Mouse (Mus musculus) CH12.LX (cell line): Measurements from ENCODE around the gene Txndc11. TPM values are rescaled to one million over a fixed set of nuclear protein-coding genes. Genes with fewer than 3 reads are reported as not detected.

Source experiments
- DNase-seq: peaks from one replicate; pipeline ENCODE4 v3.0.0-alpha.2; 2013; ENCODE audit errors: extremely low read depth
- H3K27ac ChIP-seq: 2 replicates; pipeline ENCODE4 v1.5.1; 2012; ENCODE audit warnings: low read depth, mild to moderate bottlenecking, control low read depth, moderate library complexity; ENCODE audit not compliant: insufficient read depth
- H3K27me3 ChIP-seq: replicated peaks from 2 replicates; pipeline ENCODE3; 2012; ENCODE audit warnings: inconsistent platforms
- H3K36me3 ChIP-seq, 2 experiments: replicated peaks in 1 of 2; 2 replicates each; pipeline versions ENCODE3 to v1.6.1; 2012; ENCODE audit warnings: inconsistent platforms in 1 of 2, low read length in 1 of 2, mild to moderate bottlenecking in 1 of 2, mixed read lengths in 1 of 2, moderate library complexity in 1 of 2; ENCODE audit not compliant: control insufficient read depth in 1 of 2, insufficient read depth in 1 of 2
- H3K4me1 ChIP-seq, 2 experiments: 2 replicates each; pipeline ENCODE4 v1.6.1; 2012; ENCODE audit warnings: inconsistent platforms in 1 of 2, moderate library complexity in 1 of 2; ENCODE audit not compliant: insufficient read depth in 2 of 2, control insufficient read depth in 1 of 2
- H3K4me2 ChIP-seq: 2 replicates; pipeline ENCODE4 v1.6.1; 2012; ENCODE audit warnings: low read depth, mild to moderate bottlenecking, control low read depth; ENCODE audit not compliant: poor library complexity, insufficient read depth, severe bottlenecking
- H3K4me3 ChIP-seq, 3 experiments: fragments of 150-350 bp in 1 of 3; sonication (generic) in 1 of 3; replicated peaks in 1 of 3; 2 replicates each; pipeline versions ENCODE3 to v1.5.1; 2011 to 2012; ENCODE audit warnings: low read depth in 2 of 3, low read length in 2 of 3, mild to moderate bottlenecking in 2 of 3, moderate library complexity in 2 of 3, control low read depth in 1 of 3, improper control_type of control experiment in 1 of 3, inconsistent platforms in 1 of 3, mixed read lengths in 1 of 3; ENCODE audit not compliant: poor library complexity in 1 of 3
- H3K79me2 ChIP-seq: replicated peaks from 2 replicates; pipeline ENCODE4 v1.6.1; 2012; ENCODE audit warnings: mild to moderate bottlenecking, moderate library complexity; ENCODE audit not compliant: control insufficient read depth, poor library complexity, insufficient read depth, severe bottlenecking; ENCODE audit errors: extremely low read depth
- H3K9ac ChIP-seq: 2 replicates; pipeline ENCODE4 v1.6.1; 2012; ENCODE audit warnings: low read depth, mild to moderate bottlenecking, control low read depth, moderate library complexity; ENCODE audit not compliant: insufficient read depth
- H3K9me3 ChIP-seq: replicated peaks from 2 replicates; pipeline ENCODE3; 2012; ENCODE audit warnings: low read length, inconsistent platforms, mixed read lengths
- EP300 ChIP-seq: IDR thresholded peaks from 2 replicates; pipeline ENCODE4 v1.6.1; 2011; ENCODE audit warnings: low read length, improper control_type of control experiment
- HCFC1 ChIP-seq: IDR thresholded peaks from 2 replicates; pipeline ENCODE4 v1.6.1; 2012; ENCODE audit warnings: low read depth, mild to moderate bottlenecking, inconsistent platforms, low read length, improper control_type of control experiment
- IRF4 ChIP-seq: IDR thresholded peaks from 2 replicates; pipeline ENCODE4 v1.6.1; 2014; ENCODE audit warnings: low read depth, mild to moderate bottlenecking, inconsistent platforms, low read length, improper control_type of control experiment
- JUN ChIP-seq: IDR thresholded peaks from 2 replicates; pipeline ENCODE4 v1.6.1; 2011; ENCODE audit warnings: low read depth, mild to moderate bottlenecking, low read length, improper control_type of control experiment, moderate library complexity; ENCODE audit not compliant: insufficient read depth
- MAFK ChIP-seq: IDR thresholded peaks from 2 replicates; pipeline ENCODE4 v1.6.1; 2011; ENCODE audit warnings: low read length, improper control_type of control experiment; ENCODE audit not compliant: insufficient replicate concordance
- MAZ ChIP-seq: IDR thresholded peaks from 2 replicates; pipeline ENCODE4 v1.6.1; 2012; ENCODE audit warnings: low read depth, mild to moderate bottlenecking, inconsistent platforms, low read length, improper control_type of control experiment, moderate library complexity
- PAX5 ChIP-seq: IDR thresholded peaks from 2 replicates; pipeline ENCODE4 v1.6.1; 2012; ENCODE audit warnings: low read length, inconsistent platforms, mixed read lengths
- SIN3A ChIP-seq: IDR thresholded peaks from 2 replicates; pipeline ENCODE4 v1.6.1; 2012; ENCODE audit warnings: low read length, improper control_type of control experiment, inconsistent platforms
- TCF12 ChIP-seq: IDR thresholded peaks from 2 replicates; pipeline ENCODE4 v1.6.1; 2014; ENCODE audit warnings: low read depth, mild to moderate bottlenecking, inconsistent platforms, low read length, improper control_type of control experiment
- UBTF ChIP-seq: IDR thresholded peaks from 2 replicates; pipeline ENCODE4 v1.6.1; 2012; ENCODE audit warnings: low read depth, mild to moderate bottlenecking, inconsistent platforms, low read length, improper control_type of control experiment, moderate library complexity
- USF1 ChIP-seq: IDR thresholded peaks from 2 replicates; pipeline ENCODE4 v1.6.1; 2014; ENCODE audit warnings: low read depth, mild to moderate bottlenecking, inconsistent platforms, low read length, improper control_type of control experiment
- ZKSCAN1 ChIP-seq: IDR thresholded peaks from 2 replicates; pipeline ENCODE4 v1.6.1; 2012; ENCODE audit warnings: low read depth, inconsistent platforms, low read length, improper control_type of control experiment, borderline replicate concordance
- dilution Hi-C: fragments of 300-500 bp; cut with MboI; formaldehyde crosslinking; loops from 2 replicates; pipeline ENCODE4 v1.14.3; 2020; ENCODE audit warnings: low sequenced_read_pairs; ENCODE audit not compliant: extremely low pct_unique_long_range_greater_than_20kb, extremely low pct_ligation_motif_present
- in situ Hi-C: fragments of 300-500 bp; cut with MboI; formaldehyde crosslinking; loops from 3 replicates; pipeline ENCODE4 v1.14.3; 2019; ENCODE audit warnings: low sequenced_read_pairs, low pct_ligation_motif_present, low pct_unique_long_range_greater_than_20kb, mixed read lengths
- polyA plus RNA-seq: library from polyadenylated mRNA; unstranded; fragments of >175 nt; gene quantifications from 2 replicates; pipeline ENCODE4 v1.2.1, GENCODE M21; 2012; ENCODE audit warnings: low read depth; ENCODE audit not compliant: insufficient read length
- total RNA-seq, 2 experiments: library from RNA; depleted of rRNA; stranded (reverse); fragments of 300-350 nt in 1 of 2; fragments of >200 nt in 1 of 2; gene quantifications; 2 replicates each; pipeline ENCODE4 v1.2.3; 2012 to 2014

Txndc11 gene
- total and polyA plus RNA-seq, 3 experiments = 40.6 to 63.2 (median 51.3) TPM

DNA sequence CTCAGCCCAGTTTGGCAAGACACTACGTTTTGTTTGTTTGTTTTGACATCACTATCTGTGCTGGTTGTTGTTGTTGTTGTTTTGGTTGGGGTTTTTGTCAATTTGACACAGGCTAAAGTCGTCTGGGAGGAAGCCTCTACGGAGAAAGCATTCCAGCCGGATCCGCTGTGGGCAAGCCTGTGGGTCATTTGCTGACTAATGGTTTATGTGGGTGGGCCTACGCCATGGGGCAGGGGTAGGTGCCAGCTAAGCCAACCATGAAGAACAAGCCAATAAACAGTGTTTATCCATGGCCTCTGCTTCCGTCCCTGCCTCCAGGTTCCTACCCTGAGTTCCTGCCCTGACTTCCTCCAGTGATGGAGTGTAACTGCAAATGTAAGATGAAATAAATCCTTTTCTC, 106.2 kb downstream of the Txndc11 start:
- Histone ChIP-seq H3K4me3 (no peak overlapping the region), H3K9ac (no peak overlapping the region), H3K27ac (no peak overlapping the region), H3K79me2 (no peaks in the 10 kb centered on the region), H3K27me3 (no peaks in the 10 kb centered on the region), H3K4me1 (peaks cover 0 to 12% of the 10 kb centered on the region in 2 experiments; a peak in 2 of 4 replicates), H3K9me3 (no peaks in the 10 kb centered on the region), H3K4me2 (no peak overlapping the region), H3K36me3 (peaks cover 0 to 35% of the 10 kb centered on the region in 2 experiments)
- dilution Hi-C loops (no loop called here), in situ Hi-C loops (no loop called here)
- DNase-seq = no peak
- TF ChIP-seq UBTF (no peak), ZKSCAN1 (no peak), HCFC1 (no peak), TCF12 (no peak), MAFK (no peak), JUN (no peak), MAZ (no peak), PAX5 (no peak), SIN3A (no peak), EP300 (no peak), USF1 (no peak), IRF4 (no peak)

Other genes with a start within 250 kb of the Txndc11 start
- gene Snn, start 73.7 kb downstream of the Txndc11 start, total RNA-seq (2012; rRNA removed) = 34.0 and 38.8 TPM in 2 replicates
- gene Snn, start 73.7 kb downstream of the Txndc11 start, total RNA-seq (2014; rRNA removed) = 53.1 and 54.7 TPM in 2 replicates
- 93.8 and 104 TPM in 2 replicates for gene Snn, start 73.7 kb downstream of the Txndc11 start, polyA plus RNA-seq
- gene Litaf, start 68.5 kb downstream of the Txndc11 start, total RNA-seq (2012; rRNA removed) = 91.2 and 97.5 TPM in 2 replicates
- gene Litaf, start 68.5 kb downstream of the Txndc11 start, total RNA-seq (2014; rRNA removed) = 151 and 154 TPM in 2 replicates
- gene Litaf, start 68.5 kb downstream of the Txndc11 start, polyA plus RNA-seq = 161 and 178 TPM in 2 replicates
- 78.6 and 85.3 TPM in 2 replicates for gene Zc3h7a, start 41.7 kb upstream of the Txndc11 start, total RNA-seq (2012; rRNA removed)
- gene Zc3h7a, start 41.7 kb upstream of the Txndc11 start, total RNA-seq (2014; rRNA removed) = 177 and 242 TPM in 2 replicates
- 171 and 177 TPM in 2 replicates for gene Zc3h7a, start 41.7 kb upstream of the Txndc11 start, polyA plus RNA-seq
- gene Rsl1d1, start 68.7 kb upstream of the Txndc11 start, total RNA-seq (2012; rRNA removed) = 177 and 244 TPM in 2 replicates
- gene Rsl1d1, start 68.7 kb upstream of the Txndc11 start, total RNA-seq (2014; rRNA removed) = 697 and 769 TPM in 2 replicates
- 494 and 495 TPM in 2 replicates for gene Rsl1d1, start 68.7 kb upstream of the Txndc11 start, polyA plus RNA-seq
- gene Gspt1, start 119.7 kb upstream of the Txndc11 start, total RNA-seq (2012; rRNA removed) = 111 and 132 TPM in 2 replicates
- gene Gspt1, start 119.7 kb upstream of the Txndc11 start, total RNA-seq (2014; rRNA removed) = 147 and 151 TPM in 2 replicates
- gene Gspt1, start 119.7 kb upstream of the Txndc11 start, polyA plus RNA-seq = 502 and 886 TPM in 2 replicates
- 0.17 and 0.29 TPM in 2 replicates for gene Tnfrsf17, start 179.2 kb upstream of the Txndc11 start, total RNA-seq (2012; rRNA removed)
- gene Tnfrsf17, start 179.2 kb upstream of the Txndc11 start, total RNA-seq (2014; rRNA removed) = 0.32 and 0.42 TPM in 2 replicates
- gene Tnfrsf17, start 179.2 kb upstream of the Txndc11 start, polyA plus RNA-seq = not detected in 2 replicates
- gene Snx29, start 188.3 kb upstream of the Txndc11 start, total RNA-seq (2012; rRNA removed) = 1.3 and 3.1 TPM in 2 replicates
- gene Snx29, start 188.3 kb upstream of the Txndc11 start, total RNA-seq (2014; rRNA removed) = 0.84 and 1.2 TPM in 2 replicates
- gene Snx29, start 188.3 kb upstream of the Txndc11 start, polyA plus RNA-seq = 3.2 TPM in 2 replicates